Mouse (Mus musculus) midbrain, embryonic 13.5 days (tissue): ENCODE data around the gene Pde2a. TPM values are rescaled to one million over a fixed set of nuclear protein-coding genes. Genes with fewer than 3 reads are reported as not detected.

Experiments used
- ATAC-seq: fragments of 200-750 bp; cut with Nextera tagmentation; 2 replicates; pipeline ENCODE4 v1.8.0; 2017; ENCODE audit warnings: mild to moderate bottlenecking, moderate TSS enrichment, moderate library complexity
- H3K27ac ChIP-seq: fragments of 300-500 bp; sonication (generic); 2 replicates; pipeline ENCODE4 v1.5.1; 2015; ENCODE audit warnings: inconsistent platforms, mild to moderate bottlenecking, moderate library complexity
- H3K27me3 ChIP-seq: fragments of 300-500 bp; sonication (generic); 2 replicates; pipeline ENCODE4 v1.6.1; 2015; ENCODE audit warnings: mild to moderate bottlenecking, inconsistent platforms
- H3K36me3 ChIP-seq: fragments of 300-500 bp; sonication (generic); 2 replicates; pipeline ENCODE4 v1.6.1; 2015; ENCODE audit warnings: mild to moderate bottlenecking, inconsistent platforms
- H3K4me1 ChIP-seq: fragments of 300-500 bp; sonication (generic); replicated peaks from 2 replicates; pipeline ENCODE4 v1.6.1; 2015; ENCODE audit warnings: inconsistent platforms
- H3K4me2 ChIP-seq: fragments of 300-500 bp; sonication (generic); replicated peaks from 2 replicates; pipeline ENCODE4 v1.6.1; 2015; ENCODE audit warnings: moderate library complexity, mild to moderate bottlenecking, inconsistent platforms
- H3K4me3 ChIP-seq: fragments of 300-500 bp; sonication (generic); replicated peaks from 2 replicates; pipeline ENCODE4 v1.5.1; 2015; ENCODE audit warnings: mild to moderate bottlenecking, inconsistent platforms
- H3K9ac ChIP-seq: fragments of 300-500 bp; sonication (generic); replicated peaks from 2 replicates; pipeline ENCODE4 v1.6.1; 2015; ENCODE audit warnings: mild to moderate bottlenecking, inconsistent platforms
- H3K9me3 ChIP-seq: fragments of 300-500 bp; sonication (generic); 2 replicates; pipeline ENCODE4 v1.6.1; 2016; ENCODE audit warnings: mild to moderate bottlenecking, inconsistent platforms
- WGBS: fragments of 180-500 bp; shearing (Covaris S2); methylation state at CpG from one replicate; pipeline ENCODE4 v1.1.7; 2015; 5-methylcytosine and 5-hydroxymethylcytosine counted together
- polyA plus RNA-seq: library from polyadenylated mRNA; unstranded; fragments of >200 nt; fragmentation: Nextera tagmentation; extraction: Ambion mirVana; gene quantifications from 2 replicates; pipeline ENCODE4 v1.2.1, GENCODE M21; 2015

Pde2a gene
- polyA plus RNA-seq, 1 experiment from 2014 or later, result 18.9 TPM

DNA sequence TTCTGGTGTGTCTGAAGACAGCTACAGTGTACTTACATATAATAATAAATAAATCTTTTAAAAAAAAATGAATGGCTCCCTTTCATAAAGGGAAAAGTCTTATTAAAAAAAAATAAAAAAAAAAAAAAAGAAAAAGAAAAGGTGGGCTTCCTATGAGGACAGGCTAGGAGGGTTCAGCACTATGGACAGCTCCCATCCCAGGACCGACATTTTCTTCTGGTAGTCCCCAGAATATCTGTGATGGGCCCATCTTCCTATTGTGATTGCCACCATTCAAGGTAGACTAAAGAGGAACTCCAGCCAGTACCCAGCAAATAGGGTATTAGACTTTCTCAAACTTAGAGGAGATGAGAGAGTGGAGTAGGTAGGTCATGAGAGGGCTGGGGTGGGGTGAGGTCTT lies 16.4 kb downstream of the Pde2a start:
- Histone ChIP-seq H3K4me2 (no peak overlapping the region), H3K36me3 (no peaks in the 10 kb centered on the region), H3K27ac (no peak overlapping the region), H3K4me1 (peaks cover 9% of the 10 kb centered on the region; the same call in 1 of the 2 replicates), H3K9me3 (no peaks in the 10 kb centered on the region), H3K4me3 (no peak overlapping the region), H3K27me3 (no peaks in the 10 kb centered on the region), H3K9ac (no peak overlapping the region)
- no peak for ATAC-seq
- WGBS, result 26% methylated on average over 1 of the region's 1 CpGs

DNA sequence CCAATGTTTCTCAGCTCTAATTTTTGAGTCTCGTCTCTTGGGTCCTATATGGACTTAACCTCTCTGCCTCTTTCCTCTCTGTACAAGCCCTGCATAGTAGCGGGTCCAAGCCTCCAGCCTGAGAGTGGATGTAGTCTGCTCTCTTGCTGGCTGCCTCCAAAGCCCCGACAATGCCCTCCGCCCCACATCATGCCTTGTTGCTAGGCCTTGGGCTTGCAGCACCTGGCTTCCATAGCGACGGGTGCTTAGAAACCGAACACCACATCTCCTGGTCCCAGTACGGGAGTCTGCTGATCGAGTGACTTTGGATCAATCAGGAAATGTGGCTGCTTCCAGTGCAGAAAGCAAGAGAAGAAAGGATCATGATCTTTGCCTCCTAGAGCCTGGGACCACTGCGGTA lies 21.6 kb downstream of the Pde2a start:
- no peak overlapping the region for H3K4me3 ChIP-seq
- H3K27ac ChIP-seq, result no peak overlapping the region

DNA sequence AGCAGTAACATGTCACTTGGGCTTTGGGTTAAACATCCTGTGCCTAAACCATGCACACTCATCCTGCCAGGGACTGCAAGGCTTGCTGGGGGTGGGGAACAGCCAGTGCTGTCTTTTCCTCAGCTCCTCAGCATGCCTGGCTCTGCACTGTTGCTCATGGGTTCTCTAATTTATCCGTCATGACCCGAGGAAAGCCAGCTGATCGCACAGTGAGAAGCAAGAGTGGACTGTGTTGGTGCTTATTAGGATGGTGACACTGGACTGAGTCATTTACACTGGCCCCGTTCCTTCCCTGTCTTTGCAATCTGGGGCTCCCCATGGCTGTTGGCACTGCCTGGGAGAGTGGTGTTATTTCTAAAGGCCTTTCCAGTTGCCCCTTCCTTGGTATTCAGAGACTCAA lies 22.7 kb downstream of the Pde2a start:
- ATAC-seq, result no peak
- WGBS, result 85% methylated on average over 4 of the region's 4 CpGs

More for the DNA sequence above, 21.6 kb downstream of the Pde2a start:
- H3K9me3 ChIP-seq, result no peaks in the 10 kb centered on the region
- no peak overlapping the region for H3K4me2 ChIP-seq
- no peaks in the 10 kb centered on the region for H3K36me3 ChIP-seq
- ATAC-seq, result peak; percentile 34; the same call in 1 of the 2 replicates
- no peak overlapping the region for H3K9ac ChIP-seq
- WGBS, result 62% methylated on average over 10 of the region's 10 CpGs
- peaks cover 15% of the 10 kb centered on the region; the same call in 1 of the 2 replicates for H3K4me1 ChIP-seq
- H3K27me3 ChIP-seq, result no peaks in the 10 kb centered on the region

DNA sequence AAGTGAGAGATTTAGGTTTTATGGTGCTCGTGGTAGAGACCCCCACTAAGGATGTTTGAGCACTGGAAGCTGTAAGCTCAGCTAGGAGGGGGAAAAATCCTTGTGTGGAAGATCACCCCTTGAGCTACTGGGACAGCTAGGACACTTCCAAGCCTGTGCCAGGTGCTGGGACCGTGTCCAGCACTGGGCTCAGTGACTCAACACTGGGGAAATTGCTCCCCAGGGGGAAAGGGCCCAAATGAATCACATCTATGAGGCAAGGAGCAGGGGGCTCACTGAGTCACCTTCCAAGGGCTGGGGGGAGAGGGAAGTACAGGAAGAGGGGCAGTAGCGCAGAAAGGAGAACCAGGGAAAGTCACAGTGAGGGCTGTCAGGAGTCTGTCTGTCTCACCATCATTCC lies 28.4 kb downstream of the Pde2a start:
- Histone ChIP-seq H3K9ac (no peak overlapping the region), H3K36me3 (no peaks in the 10 kb centered on the region), H3K4me1 (peaks cover 10% of the 10 kb centered on the region; the same call in 1 of the 2 replicates), H3K9me3 (no peaks in the 10 kb centered on the region), H3K4me2 (no peak overlapping the region), H3K27ac (no peak overlapping the region), H3K27me3 (peaks cover 34% of the 10 kb centered on the region), H3K4me3 (no peak overlapping the region)
- no peak; the same call in 1 of the 2 replicates for ATAC-seq
- 45% methylated on average over 3 of the region's 3 CpGs for WGBS

More for the DNA sequence above, 22.7 kb downstream of the Pde2a start:
- H3K4me3 ChIP-seq, result no peak overlapping the region
- H3K36me3 ChIP-seq, result no peaks in the 10 kb centered on the region
- no peak overlapping the region for H3K9ac ChIP-seq
- no peak overlapping the region for H3K27ac ChIP-seq
- no peak overlapping the region for H3K4me2 ChIP-seq
- H3K9me3 ChIP-seq, result no peaks in the 10 kb centered on the region
- peaks cover 15% of the 10 kb centered on the region; the same call in 1 of the 2 replicates for H3K4me1 ChIP-seq
- 0 out of 2 replicates have a peak, but pooled peaks cover 4% of the 10 kb centered on the region for H3K27me3 ChIP-seq

DNA sequence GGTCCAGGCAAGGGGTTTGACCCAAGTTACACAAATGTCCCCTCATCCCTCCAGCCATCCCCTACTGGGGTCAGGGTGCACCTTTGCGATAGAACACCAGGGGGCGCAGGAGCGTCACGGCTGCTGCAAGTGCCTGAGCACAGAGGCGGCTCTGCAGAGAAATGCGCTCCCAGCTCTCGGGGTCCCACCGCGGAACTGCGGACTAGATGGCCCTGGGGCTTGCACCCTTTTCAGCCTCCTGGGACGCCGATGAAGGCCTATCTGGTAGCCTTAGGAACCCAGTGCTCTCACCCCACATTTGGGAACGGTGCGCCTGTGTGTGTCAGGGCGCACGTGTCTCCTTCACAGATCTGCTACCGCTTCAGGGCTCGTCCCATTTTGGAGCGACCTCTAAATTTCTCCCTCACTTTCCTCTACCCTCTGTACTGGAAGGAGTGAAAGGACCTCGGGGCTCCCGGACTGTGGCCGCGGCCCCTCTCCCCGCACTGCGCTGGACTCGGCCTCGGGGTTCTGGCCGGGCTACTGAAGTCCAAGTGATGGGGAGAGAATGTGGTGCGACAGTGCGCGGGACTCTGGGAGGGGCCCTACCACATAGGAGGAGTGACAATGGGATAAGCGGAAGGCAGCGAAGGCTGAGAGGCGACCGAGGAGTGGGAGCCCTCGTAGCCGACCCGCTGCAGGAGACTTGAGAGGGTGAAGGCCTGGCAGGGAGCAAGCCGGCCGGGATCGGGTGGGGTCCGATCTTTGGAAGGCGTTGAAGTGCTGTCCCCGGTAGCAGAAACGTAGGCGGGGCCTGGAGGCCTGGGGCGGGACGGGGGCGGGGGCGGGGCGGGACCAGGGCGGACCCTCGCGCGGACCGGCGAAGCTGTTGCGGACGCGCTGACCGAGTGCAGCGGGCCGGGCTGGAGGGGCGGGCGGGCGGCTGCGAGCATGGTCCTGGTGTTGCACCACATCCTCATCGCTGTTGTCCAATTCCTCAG lies 29.2 kb downstream of the Pde2a start:
- peak; percentile 84 for ATAC-seq
- no peak overlapping the region for H3K27ac ChIP-seq
- peak overlapping the region; percentile 73 for H3K9ac ChIP-seq
- H3K27me3 ChIP-seq, result peaks cover 40% of the 10 kb centered on the region
- no peaks in the 10 kb centered on the region for H3K9me3 ChIP-seq
- peaks cover 10% of the 10 kb centered on the region; the same call in 1 of the 2 replicates for H3K4me1 ChIP-seq
- peak overlapping the region; percentile 55 for H3K4me3 ChIP-seq
- H3K36me3 ChIP-seq, result no peaks in the 10 kb centered on the region
- peak overlapping the region; percentile 98 for H3K4me2 ChIP-seq
- under 1% methylated on average over 66 of the region's 68 CpGs for WGBS

DNA sequence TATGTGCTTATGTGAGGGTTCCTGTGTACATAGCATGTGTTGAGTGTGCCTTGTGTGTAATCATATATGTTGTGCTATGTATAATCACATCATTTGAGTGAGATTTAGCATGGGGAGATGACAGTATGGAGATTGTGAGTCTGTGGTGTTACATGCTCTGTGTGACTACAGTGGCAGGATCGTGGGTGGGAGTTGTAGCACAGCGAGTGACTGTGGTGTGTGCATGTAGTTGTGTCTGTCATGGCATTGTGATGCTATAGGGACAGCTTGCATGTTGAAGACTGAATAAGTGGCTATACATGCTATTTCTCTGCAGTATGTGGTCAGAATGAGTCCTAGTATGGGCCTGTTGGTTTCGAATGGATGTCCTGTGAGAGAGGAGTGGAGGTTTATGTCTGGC lies 31.2 kb downstream of the Pde2a start:
- 89% methylated on average over 3 of the region's 3 CpGs for WGBS
- peaks cover 43% of the 10 kb centered on the region for H3K27me3 ChIP-seq
- no peak overlapping the region for H3K27ac ChIP-seq
- H3K4me2 ChIP-seq, result peak overlapping the region; percentile 98
- H3K4me3 ChIP-seq, result no peak overlapping the region
- H3K9me3 ChIP-seq, result no peaks in the 10 kb centered on the region
- peaks cover 19% of the 10 kb centered on the region for H3K4me1 ChIP-seq
- no peak overlapping the region for H3K9ac ChIP-seq
- no peak for ATAC-seq
- no peaks in the 10 kb centered on the region for H3K36me3 ChIP-seq

DNA sequence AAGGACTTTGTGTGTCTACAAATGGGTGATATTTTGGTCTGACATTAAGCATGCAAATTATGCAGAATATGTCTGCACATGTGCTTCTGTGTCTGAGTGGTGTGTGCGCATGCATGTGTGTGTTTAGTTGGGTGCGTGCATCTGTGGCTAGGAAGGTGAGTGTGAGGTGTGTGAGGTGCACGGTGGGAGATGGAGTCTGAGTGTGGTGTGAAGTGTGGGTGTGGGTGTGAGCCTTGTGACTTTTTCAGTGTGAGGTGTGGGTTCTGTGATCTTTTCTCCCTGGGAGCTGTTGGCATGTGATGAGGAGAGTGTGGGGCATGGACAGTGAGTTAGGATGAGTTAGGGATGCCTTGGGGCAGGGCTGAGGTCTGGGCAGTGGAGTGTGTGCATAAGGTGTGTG lies 31.8 kb downstream of the Pde2a start:
- no peak overlapping the region for H3K4me3 ChIP-seq
- peaks cover 19% of the 10 kb centered on the region for H3K4me1 ChIP-seq
- H3K27ac ChIP-seq, result no peak overlapping the region
- H3K9me3 ChIP-seq, result no peaks in the 10 kb centered on the region
- H3K9ac ChIP-seq, result no peak overlapping the region
- no peaks in the 10 kb centered on the region for H3K36me3 ChIP-seq
- H3K27me3 ChIP-seq, result peaks cover 47% of the 10 kb centered on the region
- no peak for ATAC-seq
- WGBS, result 96% methylated on average over 3 of the region's 3 CpGs
- H3K4me2 ChIP-seq, result peak overlapping the region; percentile 98

DNA sequence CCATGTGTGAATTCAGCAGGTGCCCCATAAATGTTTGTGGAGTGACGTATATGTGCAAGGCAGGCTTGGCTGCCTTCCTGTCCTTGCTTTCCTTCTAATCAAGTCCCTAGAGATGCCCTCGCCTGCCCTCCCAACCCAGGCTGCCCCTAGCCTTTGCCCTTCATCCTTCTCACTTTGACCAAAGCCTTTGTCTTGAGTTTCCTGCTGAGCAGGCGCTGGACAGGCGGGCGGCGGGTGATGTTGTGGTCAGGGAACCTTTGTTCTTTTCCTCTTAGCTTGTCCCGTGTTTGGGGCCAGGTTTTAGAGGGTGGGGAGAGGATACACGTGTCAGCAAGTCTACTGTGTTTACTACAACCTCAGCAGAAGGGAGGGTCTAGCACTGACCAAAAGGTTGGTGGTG lies 32.2 kb downstream of the Pde2a start:
- Histone ChIP-seq H3K4me2 (peak overlapping the region; percentile 98; the same call in 1 of the 2 replicates), H3K36me3 (no peaks in the 10 kb centered on the region), H3K4me1 (peaks cover 19% of the 10 kb centered on the region), H3K9ac (no peak overlapping the region), H3K9me3 (no peaks in the 10 kb centered on the region), H3K4me3 (no peak overlapping the region), H3K27ac (no peak overlapping the region), H3K27me3 (peaks cover 43% of the 10 kb centered on the region)
- 15% methylated on average over 8 of the region's 8 CpGs for WGBS
- ATAC-seq, result no peak

DNA sequence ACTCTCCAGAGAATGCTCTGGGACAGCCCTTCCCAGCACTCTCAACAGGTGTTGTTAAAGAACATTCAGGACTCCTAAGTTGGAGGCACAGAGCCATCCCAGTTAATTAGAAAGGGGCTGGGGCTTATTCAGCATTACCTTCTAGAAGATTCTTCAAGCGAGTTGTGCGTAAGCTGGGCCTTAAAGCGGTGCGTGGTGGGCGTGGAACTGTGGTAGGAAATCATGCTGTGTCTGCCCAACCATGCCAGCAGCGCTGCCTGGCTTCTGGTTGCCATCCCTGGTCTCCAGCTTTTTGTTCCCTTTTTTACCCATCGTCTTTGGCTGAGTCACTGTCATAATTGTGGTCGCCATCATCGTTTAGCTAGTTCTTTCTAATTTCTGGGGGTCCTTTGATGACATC lies 33.0 kb downstream of the Pde2a start:
- Histone ChIP-seq H3K9me3 (no peaks in the 10 kb centered on the region), H3K4me2 (no peak overlapping the region), H3K4me1 (peaks cover 19% of the 10 kb centered on the region), H3K27me3 (peaks cover 41% of the 10 kb centered on the region), H3K27ac (no peak overlapping the region), H3K36me3 (no peaks in the 10 kb centered on the region), H3K4me3 (no peak overlapping the region), H3K9ac (no peak overlapping the region)
- WGBS, result 90% methylated on average over 9 of the region's 9 CpGs
- ATAC-seq, result no peak

DNA sequence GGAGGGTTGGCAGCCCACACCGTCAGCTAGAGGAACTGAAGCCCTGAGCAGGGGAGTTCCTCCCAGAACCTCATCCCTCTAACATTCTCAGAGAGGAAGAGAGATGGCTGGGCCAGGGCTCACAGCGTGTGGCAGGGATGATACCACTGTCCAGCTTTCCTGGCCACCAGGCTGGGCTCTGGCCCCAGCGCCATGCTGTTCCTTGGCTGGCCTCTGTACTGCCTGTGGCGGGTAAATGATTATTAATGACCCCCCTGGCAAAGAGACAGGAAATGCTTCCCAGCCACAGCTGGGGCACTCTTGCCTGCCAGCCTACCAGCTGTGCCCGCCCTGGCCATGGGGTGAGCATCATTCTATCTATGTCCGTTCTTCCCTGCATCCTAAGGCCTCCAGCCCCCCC lies 33.6 kb downstream of the Pde2a start:
- no peak overlapping the region for H3K4me2 ChIP-seq
- no peak overlapping the region for H3K9ac ChIP-seq
- H3K9me3 ChIP-seq, result no peaks in the 10 kb centered on the region
- 90% methylated on average over 6 of the region's 6 CpGs for WGBS
- H3K4me1 ChIP-seq, result peaks cover 24% of the 10 kb centered on the region
- peaks cover 38% of the 10 kb centered on the region for H3K27me3 ChIP-seq
- no peak overlapping the region for H3K4me3 ChIP-seq
- no peak overlapping the region for H3K27ac ChIP-seq
- no peaks in the 10 kb centered on the region for H3K36me3 ChIP-seq
- no peak for ATAC-seq

DNA sequence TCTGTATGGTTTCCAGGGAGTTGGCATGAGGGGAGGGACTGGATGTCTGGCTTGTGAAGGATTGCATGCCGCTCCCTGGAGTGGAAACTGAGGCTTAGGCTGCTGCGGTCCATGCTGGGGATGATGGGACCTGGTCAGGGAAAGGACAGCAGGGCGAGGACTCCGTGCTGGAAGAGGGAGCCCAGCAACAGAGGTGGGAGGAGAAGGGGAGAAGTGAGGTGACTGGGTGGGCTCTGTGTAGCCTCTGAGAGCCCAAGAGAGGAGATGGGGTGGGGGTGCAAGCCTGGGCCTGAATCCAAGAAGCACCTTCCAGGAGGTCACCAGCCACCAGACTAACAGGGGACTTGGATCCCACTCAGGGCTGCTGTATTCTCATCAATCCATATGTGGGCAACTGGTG lies 34.8 kb downstream of the Pde2a start:
- no peak overlapping the region for H3K9ac ChIP-seq
- ATAC-seq, result no peak
- H3K27ac ChIP-seq, result no peak overlapping the region
- H3K4me2 ChIP-seq, result no peak overlapping the region
- no peaks in the 10 kb centered on the region for H3K9me3 ChIP-seq
- H3K27me3 ChIP-seq, result peaks cover 39% of the 10 kb centered on the region
- no peak overlapping the region for H3K4me3 ChIP-seq
- H3K36me3 ChIP-seq, result no peaks in the 10 kb centered on the region
- 66% methylated on average over 4 of the region's 4 CpGs for WGBS
- H3K4me1 ChIP-seq, result peaks cover 25% of the 10 kb centered on the region

DNA sequence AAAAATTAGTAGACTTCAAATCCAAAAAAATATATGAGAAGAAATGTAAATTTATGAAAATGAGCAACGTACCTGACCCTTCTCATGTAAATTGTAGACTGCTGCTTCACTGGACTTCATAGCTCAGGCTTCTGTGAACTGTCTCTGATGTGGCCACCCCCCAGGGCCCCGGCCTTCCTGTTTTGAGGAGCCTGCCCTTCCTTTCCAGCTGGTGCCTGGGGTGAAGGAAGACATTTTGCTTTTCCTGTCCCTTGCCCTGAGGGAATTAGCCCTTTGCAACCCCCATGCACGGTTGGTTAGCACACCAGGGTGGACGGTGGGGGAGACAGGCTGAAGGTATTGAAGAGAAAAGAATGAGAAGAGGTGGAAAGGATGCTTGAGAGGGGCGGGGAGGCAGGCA lies 35.3 kb downstream of the Pde2a start:
- H3K27ac ChIP-seq, result no peak overlapping the region
- no peaks in the 10 kb centered on the region for H3K36me3 ChIP-seq
- H3K27me3 ChIP-seq, result peaks cover 36% of the 10 kb centered on the region
- H3K9me3 ChIP-seq, result no peaks in the 10 kb centered on the region
- no peak for ATAC-seq
- H3K4me1 ChIP-seq, result peaks cover 21% of the 10 kb centered on the region
- no peak overlapping the region for H3K4me3 ChIP-seq
- no peak overlapping the region for H3K4me2 ChIP-seq
- 30% methylated on average over 5 of the region's 5 CpGs for WGBS
- no peak overlapping the region for H3K9ac ChIP-seq
